Mouse (Mus musculus): ENCODE data around the gene Fam171b. TPM values are rescaled to one million over a fixed set of nuclear protein-coding genes. Genes with fewer than 3 reads are reported as not detected.

Fam171b gene
- polyA plus RNA-seq, 1 experiment from 2014 or later: 69.2 TPM

GRCm38 (mm10) chr2:83816147-83816546 is 3.7 kb downstream of the Fam171b start:
- no peak for ATAC-seq
- H3K4me1 ChIP-seq (replicated peaks): peaks cover 39% of the 10 kb centered on the region
- no peak overlapping the region for H3K9ac ChIP-seq (replicated peaks)
- 0 out of 2 replicates have a peak overlapping the region, but pooled peaks have one; percentile 10 for H3K4me2 ChIP-seq (replicated peaks)
- H3K9me3 ChIP-seq: no peaks in the 10 kb centered on the region
- H3K27me3 ChIP-seq: no peaks in the 10 kb centered on the region
- WGBS: 50% methylated on average over 6 of the region's 6 CpGs
- H3K4me3 ChIP-seq (replicated peaks): no peak overlapping the region
- no peaks in the 10 kb centered on the region for H3K36me3 ChIP-seq
- H3K27ac ChIP-seq: 0 out of 2 replicates have a peak overlapping the region, but pooled peaks have one; percentile 5

- H3K4me3 ChIP-seq (replicated peaks): no peak overlapping the region
- no peak overlapping the region for H3K9ac ChIP-seq (replicated peaks)
- 59% methylated on average over 5 of the region's 5 CpGs for WGBS
- H3K27me3 ChIP-seq: no peaks in the 10 kb centered on the region
- no peak for ATAC-seq
- no peaks in the 10 kb centered on the region for H3K36me3 ChIP-seq
- no peak overlapping the region for H3K27ac ChIP-seq
- H3K4me2 ChIP-seq (replicated peaks): no peak overlapping the region
- H3K9me3 ChIP-seq: no peaks in the 10 kb centered on the region
- H3K4me1 ChIP-seq (replicated peaks): peaks cover 21% of the 10 kb centered on the region
Measured at GRCm38 (mm10) chr2:83825161-83825560, 12.7 kb downstream of the Fam171b start.

GRCm38 (mm10) chr2:83828895-83829539 is 16.6 kb downstream of the Fam171b start:
- Histone ChIP-seq H3K4me1 (replicated peaks) (peaks cover 25% of the 10 kb centered on the region), H3K27me3 (no peaks in the 10 kb centered on the region), H3K9ac (replicated peaks) (0 out of 2 replicates have a peak overlapping the region, but pooled peaks have one; percentile 16), H3K4me3 (replicated peaks) (no peak overlapping the region), H3K36me3 (no peaks in the 10 kb centered on the region), H3K27ac (peak overlapping the region; percentile 82), H3K4me2 (replicated peaks) (0 out of 2 replicates have a peak overlapping the region, but pooled peaks have one; percentile 17), H3K9me3 (no peaks in the 10 kb centered on the region)
- 5% methylated on average over 3 of the region's 3 CpGs for WGBS
- ATAC-seq: peak; percentile 55

GRCm38 (mm10) chr2:83832903-83833302 is 20.5 kb downstream of the Fam171b start:
- no peaks in the 10 kb centered on the region for H3K36me3 ChIP-seq
- no peak overlapping the region for H3K9ac ChIP-seq (replicated peaks)
- H3K4me1 ChIP-seq (replicated peaks): peaks cover 28% of the 10 kb centered on the region
- no peak overlapping the region for H3K4me2 ChIP-seq (replicated peaks)
- no peaks in the 10 kb centered on the region for H3K9me3 ChIP-seq
- H3K27me3 ChIP-seq: no peaks in the 10 kb centered on the region
- ATAC-seq: no peak
- 85% methylated on average over 4 of the region's 4 CpGs for WGBS
- no peak overlapping the region for H3K4me3 ChIP-seq (replicated peaks)
- H3K27ac ChIP-seq: no peak overlapping the region

- 29% methylated on average over 10 of the region's 10 CpGs for WGBS
- no peak overlapping the region for H3K4me3 ChIP-seq (replicated peaks)
- peak overlapping the region; percentile 5 for H3K4me2 ChIP-seq (replicated peaks)
- peak overlapping the region; percentile 71 for H3K27ac ChIP-seq
- no peaks in the 10 kb centered on the region for H3K27me3 ChIP-seq
- H3K9ac ChIP-seq (replicated peaks): no peak overlapping the region; the same call in 1 of the 2 replicates
- H3K4me1 ChIP-seq (replicated peaks): peaks cover 14% of the 10 kb centered on the region
- H3K36me3 ChIP-seq: peaks cover 4% of the 10 kb centered on the region; the same call in 1 of the 2 replicates
- peak; percentile 37; the same call in 1 of the 2 replicates for ATAC-seq
- H3K9me3 ChIP-seq: no peaks in the 10 kb centered on the region
Measured at GRCm38 (mm10) chr2:83835313-83836070, 23.1 kb downstream of the Fam171b start.

GRCm38 (mm10) chr2:83848495-83848894 is 36.1 kb downstream of the Fam171b start:
- no peak overlapping the region for H3K9ac ChIP-seq (replicated peaks)
- ATAC-seq: no peak

GRCm38 (mm10) chr2:83853423-83853822 is 41.0 kb downstream of the Fam171b start:
- Histone ChIP-seq H3K9me3 (no peaks in the 10 kb centered on the region), H3K4me3 (replicated peaks) (no peak overlapping the region), H3K36me3 (peaks cover 27% of the 10 kb centered on the region), H3K27ac (no peak overlapping the region), H3K4me1 (replicated peaks) (no peaks in the 10 kb centered on the region), H3K9ac (replicated peaks) (no peak overlapping the region), H3K27me3 (no peaks in the 10 kb centered on the region), H3K4me2 (replicated peaks) (no peak overlapping the region)
- 87% methylated on average over 10 of the region's 10 CpGs for WGBS
- no peak for ATAC-seq

More at GRCm38 (mm10) chr2:83848495-83848894, 36.1 kb downstream of the Fam171b start:
- Histone ChIP-seq H3K4me2 (replicated peaks) (no peak overlapping the region), H3K4me3 (replicated peaks) (no peak overlapping the region), H3K4me1 (replicated peaks) (peaks cover 12% of the 10 kb centered on the region), H3K27me3 (no peaks in the 10 kb centered on the region), H3K36me3 (peaks cover 4% of the 10 kb centered on the region), H3K9me3 (no peaks in the 10 kb centered on the region), H3K27ac (no peak overlapping the region)
- WGBS: 80% methylated on average over 3 of the region's 3 CpGs

- Histone ChIP-seq H3K27me3 (no peaks in the 10 kb centered on the region), H3K9ac (replicated peaks) (no peak overlapping the region), H3K4me2 (replicated peaks) (no peak overlapping the region), H3K4me1 (replicated peaks) (no peaks in the 10 kb centered on the region), H3K4me3 (replicated peaks) (no peak overlapping the region), H3K27ac (no peak overlapping the region), H3K9me3 (no peaks in the 10 kb centered on the region), H3K36me3 (peaks cover 40% of the 10 kb centered on the region)
- ATAC-seq: no peak
- 72% methylated on average over 4 of the region's 4 CpGs for WGBS
Measured at GRCm38 (mm10) chr2:83856236-83856635, 43.8 kb downstream of the Fam171b start.

- peaks cover 22% of the 10 kb centered on the region for H3K36me3 ChIP-seq
- no peaks in the 10 kb centered on the region for H3K9me3 ChIP-seq
- no peak overlapping the region for H3K4me2 ChIP-seq (replicated peaks)
- ATAC-seq: no peak
- no peaks in the 10 kb centered on the region for H3K27me3 ChIP-seq
- no peak overlapping the region for H3K9ac ChIP-seq (replicated peaks)
- H3K4me1 ChIP-seq (replicated peaks): no peaks in the 10 kb centered on the region
- H3K4me3 ChIP-seq (replicated peaks): no peak overlapping the region
- no peak overlapping the region for H3K27ac ChIP-seq
- 88% methylated on average over 6 of the region's 6 CpGs for WGBS
Measured at GRCm38 (mm10) chr2:83883850-83884420, 71.5 kb downstream of the Fam171b start.

GRCm38 (mm10) chr2:83893701-83894100 is 81.3 kb downstream of the Fam171b start:
- Histone ChIP-seq H3K27ac (no peak overlapping the region), H3K4me1 (replicated peaks) (no peaks in the 10 kb centered on the region), H3K9me3 (no peaks in the 10 kb centered on the region), H3K4me3 (replicated peaks) (no peak overlapping the region), H3K9ac (replicated peaks) (no peak overlapping the region), H3K36me3 (no peaks in the 10 kb centered on the region), H3K27me3 (no peaks in the 10 kb centered on the region), H3K4me2 (replicated peaks) (no peak overlapping the region)
- 90% methylated on average over 2 of the region's 2 CpGs for WGBS
- ATAC-seq: no peak

- no peaks in the 10 kb centered on the region for H3K36me3 ChIP-seq
- no peaks in the 10 kb centered on the region for H3K9me3 ChIP-seq
- ATAC-seq: no peak
- H3K4me3 ChIP-seq (replicated peaks): no peak overlapping the region
- no peak overlapping the region for H3K9ac ChIP-seq (replicated peaks)
- H3K4me2 ChIP-seq (replicated peaks): no peak overlapping the region
- H3K4me1 ChIP-seq (replicated peaks): no peaks in the 10 kb centered on the region
- no peak overlapping the region for H3K27ac ChIP-seq
- H3K27me3 ChIP-seq: no peaks in the 10 kb centered on the region
- 77% methylated on average over 2 of the region's 2 CpGs for WGBS
Measured at GRCm38 (mm10) chr2:83901896-83902540, 89.6 kb downstream of the Fam171b start.
